Mouse (Mus musculus): ENCODE measurements around the gene Ccl5. TPM values are rescaled to one million over a fixed set of nuclear protein-coding genes. Genes with fewer than 3 reads are reported as not detected.

The Ccl5 gene
- total RNA-seq, 4 experiments from 2014 or later = 2.1 to 3.8 (median 2.7) TPM

- DNase-seq = no peak
Observed at GRCm38 (mm10) chr11:83538705-83539314, 8.5 kb upstream of the Ccl5 start.

- DNase-seq = no peak
Observed at GRCm38 (mm10) chr11:83536831-83537230, 6.5 kb upstream of the Ccl5 start.

- DNase-seq = peak; percentile 76
Observed at GRCm38 (mm10) chr11:83534609-83535423, 4.5 kb upstream of the Ccl5 start.

- DNase-seq = no peak
Observed at GRCm38 (mm10) chr11:83534143-83534542, 3.8 kb upstream of the Ccl5 start.

DNA sequence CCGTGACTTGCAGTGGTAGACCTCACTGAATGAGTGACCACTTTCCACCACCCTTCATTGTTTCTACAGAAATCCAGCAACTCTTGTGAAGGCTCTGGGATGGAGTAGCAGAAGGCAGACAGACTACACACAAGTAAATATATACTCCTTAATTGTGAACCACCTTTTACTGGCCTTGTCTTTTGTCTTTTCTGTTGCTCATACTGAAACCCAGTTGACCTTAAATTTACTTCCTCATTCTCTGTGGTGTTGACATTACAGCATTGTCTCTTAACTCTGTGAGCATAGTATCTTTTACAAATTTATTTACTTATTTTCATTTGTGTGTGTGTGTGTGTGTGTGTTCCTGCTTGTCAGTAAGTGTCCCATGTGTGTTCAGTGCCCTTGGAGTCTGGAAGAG, 2.9 kb upstream of the Ccl5 start:
- DNase-seq = no peak

GRCm38 (mm10) chr11:83529024-83529423, 1.3 kb downstream of the Ccl5 start:
- DNase-seq = peak; percentile 4

GRCm38 (mm10) chr11:83522075-83522474, 8.2 kb downstream of the Ccl5 start, which contains the start of gene Heatr9:
Gene Heatr9, minus strand, starts transcription at chr11:83522175.
- no peak for DNase-seq

GRCm38 (mm10) chr11:83518371-83518770, 11.9 kb downstream of the Ccl5 start:
- no peak for DNase-seq

GRCm38 (mm10) chr11:83517153-83517552, 13.2 kb downstream of the Ccl5 start:
- no peak for DNase-seq

DNA sequence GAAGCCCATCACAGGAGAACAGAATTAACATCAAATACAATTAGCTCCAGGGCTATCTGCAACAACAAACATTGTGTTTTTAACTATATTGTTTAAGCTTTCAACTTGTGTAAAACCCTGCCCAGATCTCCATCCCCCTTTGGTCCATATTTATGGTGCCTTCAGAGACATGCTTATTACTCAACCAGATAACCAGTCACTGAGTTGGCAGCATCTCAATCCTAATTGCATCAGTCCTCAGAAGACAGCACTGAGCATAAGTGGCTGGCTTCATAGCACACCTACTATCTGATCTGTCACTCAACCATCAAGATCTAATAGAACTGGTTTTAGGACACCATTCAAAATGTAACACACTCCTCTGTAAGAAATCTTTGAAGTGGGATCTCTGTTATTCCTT, 20.8 kb downstream of the Ccl5 start:
- no peak for DNase-seq

DNA sequence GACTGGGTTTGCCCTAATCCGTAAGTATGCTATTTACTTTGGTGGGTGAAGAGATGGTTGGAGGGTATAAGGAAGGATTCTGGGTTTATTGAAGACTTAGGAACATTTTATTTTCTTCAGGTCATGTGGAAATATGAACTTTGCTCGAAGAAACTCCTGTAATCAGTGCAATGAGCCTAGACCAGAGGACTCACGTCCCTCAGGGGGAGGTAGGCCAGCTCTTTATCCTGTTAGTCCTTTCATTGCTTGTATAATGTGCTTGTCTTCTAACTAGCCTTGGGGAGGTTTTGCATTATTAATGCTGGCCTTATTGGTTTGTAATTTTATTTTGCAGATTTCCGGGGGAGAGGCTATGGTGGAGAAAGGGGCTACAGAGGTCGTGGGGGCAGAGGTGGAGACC, 26.0 kb downstream of the Ccl5 start:
- DNase-seq = no peak

- no peak for DNase-seq
Observed at GRCm38 (mm10) chr11:83495571-83495970, 34.7 kb downstream of the Ccl5 start.

DNA sequence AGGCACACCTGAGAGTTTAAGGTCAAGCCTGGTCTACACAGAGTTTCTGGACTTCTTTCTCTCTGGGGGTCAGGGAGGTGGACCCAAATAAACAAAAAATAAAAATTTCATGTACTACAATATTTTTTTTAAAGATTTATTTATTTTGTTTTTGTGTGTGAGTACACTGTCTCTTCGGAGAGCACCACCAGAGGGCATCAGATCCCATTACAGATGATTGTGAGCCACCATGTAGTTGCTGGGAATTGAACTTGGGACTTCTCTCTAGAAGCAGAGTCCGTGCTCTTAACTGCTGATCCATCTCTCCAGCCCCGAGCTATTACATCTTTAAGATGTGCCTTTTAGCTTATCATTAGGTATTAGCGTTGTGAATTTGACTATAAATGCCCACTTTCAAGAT, 38.8 kb downstream of the Ccl5 start:
- no peak for DNase-seq

Other genes starting within 250 kb of the Ccl5 start
- not detected for gene Slfn14, start 243.8 kb downstream of the Ccl5 start, total RNA-seq (2022)
- 100 to 1,000 TPM; 110 to 118 (median 117) TPM for gene Ap2b1, start 231.5 kb downstream of the Ccl5 start, total RNA-seq (2022)
- 10 to 100 TPM; 17.3 to 24.2 (median 20.4) TPM for gene Pex12, start 227.9 kb downstream of the Ccl5 start, total RNA-seq (2022)
- gene Rasl10b, start 121.4 kb downstream of the Ccl5 start, total RNA-seq (2022) = 10 to 100 TPM; 15.9 to 21.1 (median 17.8) TPM
- gene Gas2l2, start 101.1 kb downstream of the Ccl5 start, total RNA-seq (2022) = under 1 TPM in 1 of 4 experiments, not detected in 3; 0.19 TPM
- gene 1700020L24Rik, start 92.8 kb downstream of the Ccl5 start, total RNA-seq (2022) = under 1 TPM in 1 of 4 experiments, not detected in 3; 0.89 TPM
- gene Mmp28, start 67.4 kb downstream of the Ccl5 start, total RNA-seq (2022) = 10 to 100 TPM; 15.5 to 19.1 (median 17.8) TPM
- gene Taf15, start 57.4 kb downstream of the Ccl5 start, total RNA-seq (2022) = 10 to 100 TPM; 58.3 to 80.5 (median 68.7) TPM
- not detected for gene Heatr9, start 8.3 kb downstream of the Ccl5 start, total RNA-seq (2022)
- 10 to 100 TPM in 1 of 4 experiments, 1 to 10 TPM in 3; 3.8 to 11.6 (median 6.6) TPM for gene Ccl9, start 48.1 kb upstream of the Ccl5 start, total RNA-seq (2022)
- 10 to 100 TPM; 11.5 to 22.0 (median 14.3) TPM for gene Ccl6, start 62.6 kb upstream of the Ccl5 start, total RNA-seq (2022)
- not detected for gene Rpl9-ps1, start 115.1 kb upstream of the Ccl5 start, total RNA-seq (2022)
- gene Ccl3, start 118.8 kb upstream of the Ccl5 start, total RNA-seq (2022) = 1 to 10 TPM in 2 of 4 experiments, under 1 TPM in 2; 0.67 to 1.1 (median 0.91) TPM
- gene Ccl4, start 132.1 kb upstream of the Ccl5 start, total RNA-seq (2022) = 1 to 10 TPM in 1 of 4 experiments, under 1 TPM in 2, not detected in 1; 0.52 to 1.4 (median 0.59) TPM
- gene Wfdc17, start 173.5 kb upstream of the Ccl5 start, total RNA-seq (2022) = 10 to 100 TPM in 1 of 4 experiments, 1 to 10 TPM in 3; 1.4 to 12.0 (median 5.6) TPM
- not detected for gene Wfdc18, start 178.5 kb upstream of the Ccl5 start, total RNA-seq (2022)
- gene Wfdc21, start 216.4 kb upstream of the Ccl5 start, total RNA-seq (2022) = 1 to 10 TPM in 2 of 4 experiments, not detected in 2; 1.3 to 2.2 TPM
- gene Heatr6, start 223.2 kb upstream of the Ccl5 start, total RNA-seq (2022) = 10 to 100 TPM; 15.7 to 22.4 (median 18.8) TPM